Mouse (Mus musculus) heart, embryonic 14.5 days (tissue): ENCODE data around the gene Gria1. TPM values are rescaled to one million over a fixed set of nuclear protein-coding genes. Genes with fewer than 3 reads are reported as not detected.

Experiments used
- ATAC-seq: fragments of 200-750 bp; cut with Nextera tagmentation; 2 replicates; pipeline ENCODE4 v1.8.0; 2017; ENCODE audit warnings: low read depth, moderate TSS enrichment; ENCODE audit not compliant: insufficient number of reproducible peaks, insufficient read depth, low FRiP score
- H3K27ac ChIP-seq, 2 experiments: fragments of 200-500 bp in 1 of 2; fragments of 300-500 bp in 1 of 2; sonication (generic) in 1 of 2; replicated peaks in 1 of 2; 2 replicates each; pipeline ENCODE4 v1.5.1; 2012 to 2014; ENCODE audit warnings: low read depth in 2 of 2, low read length in 2 of 2, control low read depth in 1 of 2, mild to moderate bottlenecking in 1 of 2, mixed read lengths in 1 of 2; ENCODE audit not compliant: control insufficient read depth in 1 of 2, insufficient read depth in 1 of 2
- H3K27me3 ChIP-seq: fragments of 300-500 bp; sonication (generic); 2 replicates; pipeline ENCODE4 v1.6.1; 2014; ENCODE audit warnings: mild to moderate bottlenecking, low read length, control low read depth; ENCODE audit not compliant: control insufficient read depth, insufficient read depth
- H3K36me3 ChIP-seq: fragments of 300-500 bp; sonication (generic); 2 replicates; pipeline ENCODE4 v1.6.1; 2014; ENCODE audit warnings: mild to moderate bottlenecking, control low read depth, low read length, mixed read lengths; ENCODE audit not compliant: control insufficient read depth, insufficient read depth
- H3K4me1 ChIP-seq, 2 experiments: fragments of 200-500 bp in 1 of 2; fragments of 300-500 bp in 1 of 2; sonication (generic) in 1 of 2; 2 replicates each; pipeline ENCODE4 v1.6.1; 2012 to 2014; ENCODE audit warnings: low read length in 2 of 2, control low read depth in 1 of 2, mixed read lengths in 1 of 2; ENCODE audit not compliant: control insufficient read depth in 2 of 2, insufficient read depth in 2 of 2
- H3K4me2 ChIP-seq: fragments of 300-500 bp; sonication (generic); 2 replicates; pipeline ENCODE4 v1.6.1; 2014; ENCODE audit warnings: mild to moderate bottlenecking, low read length
- H3K4me3 ChIP-seq, 2 experiments: fragments of 200-500 bp in 1 of 2; fragments of 300-500 bp in 1 of 2; sonication (generic) in 1 of 2; 2 replicates each; pipeline ENCODE4 v1.5.1; 2012 to 2014; ENCODE audit warnings: low read length in 2 of 2, mild to moderate bottlenecking in 2 of 2, control low read depth in 1 of 2, low read depth in 1 of 2, moderate library complexity in 1 of 2; ENCODE audit not compliant: control insufficient read depth in 1 of 2, insufficient read depth in 1 of 2
- H3K9ac ChIP-seq: fragments of 300-500 bp; sonication (generic); 2 replicates; pipeline ENCODE4 v1.6.1; 2014; ENCODE audit warnings: mild to moderate bottlenecking, low read length
- H3K9me3 ChIP-seq: fragments of 300-500 bp; sonication (generic); 2 replicates; pipeline ENCODE4 v1.6.1; 2016; ENCODE audit warnings: low read length, control low read depth; ENCODE audit not compliant: control insufficient read depth
- WGBS: fragments of 180-500 bp; shearing (Covaris S2); extraction: QIAGEN DNeasy Blood & Tissue Kit; methylation state at CpG from one replicate; pipeline ENCODE4 v1.1.7; 2014; 5-methylcytosine and 5-hydroxymethylcytosine counted together
- polyA plus RNA-seq: library from polyadenylated mRNA; unstranded; fragments of >200 nt; fragmentation: Nextera tagmentation; extraction: Ambion mirVana; gene quantifications from 2 replicates; pipeline ENCODE4 v1.2.1, GENCODE M21; 2014

Gene Gria1
- polyA plus RNA-seq, 1 experiment from 2014 or later, result 5.9 TPM

GRCm38 (mm10) chr11:57005341-57005740 is 5.8 kb upstream of the Gria1 start:
- H3K4me1 ChIP-seq, result peaks cover 22 to 38% of the 10 kb centered on the region in 2 experiments
- no peaks in the 10 kb centered on the region for H3K36me3 ChIP-seq
- no peak overlapping the region for H3K4me3 ChIP-seq
- H3K4me2 ChIP-seq, result no peak overlapping the region
- no peaks in the 10 kb centered on the region for H3K27me3 ChIP-seq
- WGBS, result 53% methylated on average over 7 of the region's 7 CpGs
- H3K9me3 ChIP-seq, result no peaks in the 10 kb centered on the region
- H3K27ac ChIP-seq, result no peak overlapping the region; a peak in 1 of 4 replicates
- no peak overlapping the region for H3K9ac ChIP-seq
- ATAC-seq, result no peak

GRCm38 (mm10) chr11:57007790-57008189 is 3.4 kb upstream of the Gria1 start:
- WGBS, result 19% methylated on average over 4 of the region's 4 CpGs
- Histone ChIP-seq H3K4me1 (peaks cover 24 to 45% of the 10 kb centered on the region in 2 experiments), H3K4me2 (peak overlapping the region; percentile 11; the same call in 1 of the 2 replicates), H3K9ac (no peak overlapping the region), H3K27me3 (no peaks in the 10 kb centered on the region), H3K9me3 (no peaks in the 10 kb centered on the region), H3K36me3 (no peaks in the 10 kb centered on the region), H3K27ac (peak overlapping the region; percentile 46 to 59; a peak in 3 of 4 replicates), H3K4me3 (no peak overlapping the region)
- no peak for ATAC-seq

GRCm38 (mm10) chr11:57010611-57011010 is 576 bp upstream of the Gria1 start:
- Histone ChIP-seq H3K36me3 (no peaks in the 10 kb centered on the region), H3K27ac (no peak overlapping the region), H3K9ac (no peak overlapping the region), H3K27me3 (no peaks in the 10 kb centered on the region), H3K9me3 (no peaks in the 10 kb centered on the region), H3K4me3 (no peak overlapping the region), H3K4me1 (peaks cover 15 to 33% of the 10 kb centered on the region in 2 experiments), H3K4me2 (no peak overlapping the region)
- WGBS, result 79% methylated on average over 6 of the region's 6 CpGs
- ATAC-seq, result no peak

- Histone ChIP-seq H3K9ac (peak overlapping the region; percentile 44), H3K4me3 (peak overlapping the region; percentile 37 to 51), H3K4me2 (peak overlapping the region; percentile 63), H3K27ac (no peak overlapping the region), H3K4me1 (peaks cover 12 to 33% of the 10 kb centered on the region in 2 experiments), H3K27me3 (no peaks in the 10 kb centered on the region), H3K36me3 (no peaks in the 10 kb centered on the region), H3K9me3 (no peaks in the 10 kb centered on the region)
- WGBS, result 5% methylated on average over 11 of the region's 11 CpGs
- ATAC-seq, result no peak
Observed at GRCm38 (mm10) chr11:57011691-57012039, 478 bp downstream of the Gria1 start.

- WGBS, result 41% methylated on average over 13 of the region's 13 CpGs
- no peak for ATAC-seq
- H3K9me3 ChIP-seq, result no peaks in the 10 kb centered on the region
- peak overlapping the region; percentile 44 for H3K9ac ChIP-seq
- H3K27me3 ChIP-seq, result no peaks in the 10 kb centered on the region
- peak overlapping the region; percentile 37 to 51 for H3K4me3 ChIP-seq
- peaks cover 13 to 27% of the 10 kb centered on the region in 2 experiments for H3K4me1 ChIP-seq
- H3K27ac ChIP-seq, result no peak overlapping the region
- H3K4me2 ChIP-seq, result peak overlapping the region; percentile 63
- H3K36me3 ChIP-seq, result no peaks in the 10 kb centered on the region
Observed at GRCm38 (mm10) chr11:57012287-57012921, 1.2 kb downstream of the Gria1 start.

- H3K9me3 ChIP-seq, result no peaks in the 10 kb centered on the region
- no peaks in the 10 kb centered on the region for H3K27me3 ChIP-seq
- no peak overlapping the region for H3K4me3 ChIP-seq
- no peak overlapping the region for H3K9ac ChIP-seq
- H3K4me2 ChIP-seq, result peak overlapping the region; percentile 63; the same call in 1 of the 2 replicates
- ATAC-seq, result no peak
- H3K36me3 ChIP-seq, result no peaks in the 10 kb centered on the region
- 63% methylated on average over 9 of the region's 9 CpGs for WGBS
- peaks cover 9 to 21% of the 10 kb centered on the region in 2 experiments for H3K4me1 ChIP-seq
- no peak overlapping the region for H3K27ac ChIP-seq
Observed at GRCm38 (mm10) chr11:57013464-57014190, 2.4 kb downstream of the Gria1 start.

GRCm38 (mm10) chr11:57014396-57014795 is 3.2 kb downstream of the Gria1 start:
- no peak for ATAC-seq
- Histone ChIP-seq H3K4me2 (no peak overlapping the region), H3K9me3 (no peaks in the 10 kb centered on the region), H3K4me1 (peaks cover 4 to 17% of the 10 kb centered on the region in 2 experiments; a peak in 3 of 4 replicates), H3K27ac (no peak overlapping the region), H3K9ac (no peak overlapping the region), H3K27me3 (no peaks in the 10 kb centered on the region), H3K36me3 (no peaks in the 10 kb centered on the region), H3K4me3 (no peak overlapping the region)
- 58% methylated on average over 6 of the region's 6 CpGs for WGBS
